Comparison of ENCODE assay signal across 26 mouse cellular contexts in the genomic region with DNA sequence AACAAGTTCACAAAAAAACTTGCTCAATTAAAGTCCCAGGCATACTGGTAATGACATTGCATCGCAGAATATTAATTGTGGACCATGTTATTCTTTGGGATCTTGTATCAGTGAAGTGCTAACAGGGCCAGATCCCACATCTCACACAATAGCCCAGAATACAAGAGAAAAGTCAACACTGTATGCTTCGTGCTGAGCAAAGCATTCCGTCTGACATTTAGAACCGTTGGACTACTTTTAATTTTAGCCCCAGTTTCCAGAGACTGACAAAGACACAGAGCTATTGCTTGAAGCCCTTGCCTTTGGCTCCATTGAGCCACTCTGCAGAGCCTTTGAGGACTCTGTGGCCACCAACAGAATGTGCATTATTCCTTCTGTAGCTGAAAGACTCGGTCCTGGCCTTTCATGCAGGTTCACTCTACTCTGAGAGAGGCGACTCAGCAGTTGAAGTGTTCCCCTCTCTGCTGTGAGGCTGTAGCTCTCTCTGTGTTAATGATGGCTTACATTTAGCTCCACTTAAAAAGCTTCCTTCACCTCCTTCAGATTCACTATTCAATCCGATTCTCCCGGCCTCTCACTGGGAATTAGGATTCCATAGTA.
DNase-seq lines count a peak whose midpoint lies in the region; ATAC-seq and TF ChIP-seq lines count a peak whose summit lies in the region.
"Had no signal": no experiment of that assay in that cellular context is flagged by ENCODE, and none has a peak within 500 bp of the region (broad histone marks: within the 10 kb centered on the region; RNA-seq: fewer than 3 reads in every experiment).

No protein-coding gene starts in this region.

- no peak for TF ChIP-seq POLR2A in cortical plate, adult 2 months (IDR thresholded peaks at IDR 0.05; ENCODE audit: extremely low read depth, insufficient read depth, low read length)

- no peak overlapping the region for H3K4me3 ChIP-seq in midbrain, embryonic 13.5 days (replicated peaks)
- no peak overlapping the region for H3K4me3 ChIP-seq in midbrain, embryonic 11.5 days (ENCODE audit: low read depth, low read length)
- H3K4me3 ChIP-seq in cortical plate, adult 2 months (ENCODE audit: insufficient read depth, low read length) = no peak overlapping the region
- no peak overlapping the region for H3K4me3 ChIP-seq in neural tube, embryonic 15.5 days (replicated peaks)
- H3K4me3 ChIP-seq: embryonic facial prominence, embryonic 10.5 days; heart, adult 2 months; hindbrain, embryonic 15.5 days; limb, embryonic 15.5 days; liver, embryonic 15.5 days; lung, embryonic 15.5 days; megakaryocyte, embryonic 14.5 days had no signal

- DNase-seq in frontal cortex, postnatal 10 days (ENCODE audit: low spot score in 2 of 2) = no peak
- DNase-seq in midbrain, embryonic 11.5 days (ENCODE audit: low spot score, missing footprints) = no peak
- DNase-seq in c-Kit-positive CD71-positive TER-119-positive erythroid progenitor cells, embryonic 14.5 days (ENCODE audit: low spot score) = no peak
- DNase-seq: adrenal gland, postnatal 14 days; cerebellum, adult 11 months; cerebellum, adult 9-11 months; gastrocnemius, postnatal 36 days; heart, adult 2 months; kidney, postnatal 36 days; layer of hippocampus, adult 9-11 months; left cerebral cortex, postnatal 4 days; lung, postnatal 36 days; thymus, adult 18-20 months; thymus, postnatal 36 days had no signal

- TF ChIP-seq CTCF in cortical plate, adult 2 months (IDR thresholded peaks at IDR 0.05; ENCODE audit: extremely low read depth, insufficient read depth, low read length) = no peak

- 51% methylated on average over 8 of the region's 8 CpGs for WGBS in midbrain, embryonic 13.5 days
- 77% methylated on average over 8 of the region's 8 CpGs for WGBS in midbrain, embryonic 11.5 days
- 51% methylated on average over 8 of the region's 8 CpGs for WGBS in neural tube, embryonic 15.5 days

- no peak overlapping the region for H3K4me2 ChIP-seq in midbrain, embryonic 13.5 days (replicated peaks)
- no peak overlapping the region for H3K4me2 ChIP-seq in midbrain, embryonic 11.5 days
- H3K4me2 ChIP-seq in neural tube, embryonic 15.5 days = no peak overlapping the region
- H3K4me2 ChIP-seq: hindbrain, embryonic 15.5 days; limb, embryonic 15.5 days; liver, embryonic 15.5 days; lung, embryonic 15.5 days had no signal

- no peaks in the 10 kb centered on the region for H3K36me3 ChIP-seq in midbrain, embryonic 13.5 days
- no peaks in the 10 kb centered on the region for H3K36me3 ChIP-seq in midbrain, embryonic 11.5 days (ENCODE audit: control insufficient read depth, insufficient read depth, low read length)
- H3K36me3 ChIP-seq in neural tube, embryonic 15.5 days = no peaks in the 10 kb centered on the region
- H3K36me3 ChIP-seq: embryonic facial prominence, embryonic 10.5 days; hindbrain, embryonic 15.5 days; limb, embryonic 15.5 days; liver, embryonic 15.5 days; lung, embryonic 15.5 days had no signal

- H3K27me3 ChIP-seq in midbrain, embryonic 13.5 days = no peaks in the 10 kb centered on the region
- H3K27me3 ChIP-seq in midbrain, embryonic 11.5 days (ENCODE audit: control insufficient read depth, insufficient read depth, low read length) = no peaks in the 10 kb centered on the region
- no peaks in the 10 kb centered on the region for H3K27me3 ChIP-seq in neural tube, embryonic 15.5 days (replicated peaks)
- H3K27me3 ChIP-seq: hindbrain, embryonic 15.5 days; limb, embryonic 15.5 days; liver, embryonic 15.5 days; lung, embryonic 15.5 days; megakaryocyte, embryonic 14.5 days had no signal

- no peak overlapping the region for H3K9ac ChIP-seq in midbrain, embryonic 13.5 days (replicated peaks)
- H3K9ac ChIP-seq in midbrain, embryonic 11.5 days (ENCODE audit: low read length) = no peak overlapping the region
- no peak overlapping the region for H3K9ac ChIP-seq in neural tube, embryonic 15.5 days (replicated peaks)
- H3K9ac ChIP-seq: hindbrain, embryonic 15.5 days; limb, embryonic 15.5 days; liver, embryonic 15.5 days; lung, embryonic 15.5 days had no signal

- H3K9me3 ChIP-seq in midbrain, embryonic 13.5 days = no peaks in the 10 kb centered on the region
- no peaks in the 10 kb centered on the region for H3K9me3 ChIP-seq in midbrain, embryonic 11.5 days (ENCODE audit: control insufficient read depth, low read length)
- H3K9me3 ChIP-seq in neural tube, embryonic 15.5 days (replicated peaks) = no peaks in the 10 kb centered on the region
- H3K9me3 ChIP-seq: embryonic facial prominence, embryonic 10.5 days; hindbrain, embryonic 15.5 days; limb, embryonic 15.5 days; liver, embryonic 15.5 days; lung, embryonic 15.5 days had no signal

- ATAC-seq in frontal cortex, adult (ENCODE audit: low TSS enrichment) = peak; percentile 69
- peak; percentile 48; the same call in 1 of the 2 replicates for ATAC-seq in midbrain, embryonic 13.5 days
- ATAC-seq in midbrain, embryonic 11.5 days (ENCODE audit: low FRiP score) = no peak
- no peak for ATAC-seq in neural tube, embryonic 15.5 days (ENCODE audit: low FRiP score)
- ATAC-seq: CD4-positive, CD25-positive, alpha-beta regulatory T cell, adult 4 months; intestine, embryonic 16.5 days had no signal

- no peak overlapping the region for H3K27ac ChIP-seq in midbrain, embryonic 13.5 days
- H3K27ac ChIP-seq in midbrain, embryonic 11.5 days (ENCODE audit: low read depth, low read length) = no peak overlapping the region; the same call in 1 of the 2 replicates
- H3K27ac ChIP-seq in cortical plate, adult 2 months (ENCODE audit: insufficient read depth, low read length) = peak overlapping the region; percentile 67; the same call in 1 of the 2 replicates
- H3K27ac ChIP-seq in neural tube, embryonic 15.5 days (replicated peaks) = peak overlapping the region; percentile 28; the same call in 1 of the 2 replicates
- H3K27ac ChIP-seq: embryonic facial prominence, embryonic 10.5 days; heart, adult 2 months; hindbrain, embryonic 15.5 days; limb, embryonic 15.5 days; liver, embryonic 15.5 days; lung, embryonic 15.5 days had no signal

- H3K4me1 ChIP-seq in midbrain, embryonic 13.5 days (replicated peaks) = peaks cover 6% of the 10 kb centered on the region; the same call in 1 of the 2 replicates
- no peaks in the 10 kb centered on the region for H3K4me1 ChIP-seq in midbrain, embryonic 11.5 days (ENCODE audit: control insufficient read depth, insufficient read depth, low read length)
- peaks cover 3% of the 10 kb centered on the region for H3K4me1 ChIP-seq in cortical plate, adult 2 months (ENCODE audit: control insufficient read depth, insufficient read depth, low read length)
- no peaks in the 10 kb centered on the region for H3K4me1 ChIP-seq in neural tube, embryonic 15.5 days
- H3K4me1 ChIP-seq: embryonic facial prominence, embryonic 10.5 days; limb, embryonic 15.5 days; liver, embryonic 15.5 days; lung, embryonic 15.5 days; megakaryocyte, embryonic 14.5 days had no signal

Comparison
In these comparisons a context has a peak if more than half of its experiments do, and no peak if none do; other contexts are left out.
1. ATAC-seq: peak in frontal cortex, adult (single experiment) and midbrain, embryonic 13.5 days (single experiment); none in midbrain, embryonic 11.5 days (single experiment) and neural tube, embryonic 15.5 days (single experiment).
2. H3K27ac ChIP-seq: peak in cortical plate, adult 2 months (single experiment) and neural tube, embryonic 15.5 days (single experiment); none in midbrain, embryonic 13.5 days (single experiment) and midbrain, embryonic 11.5 days (single experiment).